Mouse (Mus musculus) limb, embryonic 15.5 days (tissue): Measurements from ENCODE around the gene Evi2a. TPM values are rescaled to one million over a fixed set of nuclear protein-coding genes. Genes with fewer than 3 reads are reported as not detected.

ENCODE experiments used
- ATAC-seq: fragments of 200-750 bp; cut with Nextera tagmentation; 2 replicates; pipeline ENCODE4 v1.8.0; 2017; ENCODE audit warnings: low read depth, moderate TSS enrichment; ENCODE audit not compliant: insufficient number of reproducible peaks, low FRiP score, low TSS enrichment
- H3K27ac ChIP-seq: fragments of 300-500 bp; sonication (generic); 2 replicates; pipeline ENCODE4 v1.5.1; 2015; ENCODE audit warnings: moderate library complexity, mild to moderate bottlenecking, inconsistent platforms
- H3K27me3 ChIP-seq: fragments of 300-500 bp; sonication (generic); 2 replicates; pipeline ENCODE4 v1.6.1; 2015; ENCODE audit warnings: inconsistent platforms
- H3K36me3 ChIP-seq: fragments of 300-500 bp; sonication (generic); 2 replicates; pipeline ENCODE4 v1.6.1; 2015; ENCODE audit warnings: inconsistent platforms
- H3K4me1 ChIP-seq: fragments of 300-500 bp; sonication (generic); 2 replicates; pipeline ENCODE4 v1.6.1; 2015; ENCODE audit warnings: inconsistent platforms
- H3K4me2 ChIP-seq: fragments of 300-500 bp; sonication (generic); 2 replicates; pipeline ENCODE4 v1.6.1; 2015; ENCODE audit warnings: mild to moderate bottlenecking, inconsistent platforms
- H3K4me3 ChIP-seq: fragments of 300-500 bp; sonication (generic); 2 replicates; pipeline ENCODE4 v1.5.1; 2015; ENCODE audit warnings: mild to moderate bottlenecking, inconsistent platforms
- H3K9ac ChIP-seq: fragments of 300-500 bp; sonication (generic); 2 replicates; pipeline ENCODE4 v1.6.1; 2015; ENCODE audit warnings: inconsistent platforms
- H3K9me3 ChIP-seq: fragments of 300-500 bp; sonication (generic); 2 replicates; pipeline ENCODE4 v1.6.1; 2016; ENCODE audit warnings: inconsistent platforms
- WGBS: fragments of 180-500 bp; shearing (Covaris S2); methylation state at CpG from one replicate; pipeline ENCODE4 v1.1.7; 2015; 5-methylcytosine and 5-hydroxymethylcytosine counted together
- polyA plus RNA-seq: library from polyadenylated mRNA; unstranded; fragments of >200 nt; fragmentation: Nextera tagmentation; extraction: Ambion mirVana; gene quantifications from 2 replicates; pipeline ENCODE4 v1.2.1, GENCODE M21; 2015

Evi2a gene
- polyA plus RNA-seq, 1 experiment from 2014 or later: 6.4 TPM

GRCm38 (mm10) chr11:79522944-79523343 is 7.5 kb downstream of the Evi2a start:
- no peak for ATAC-seq
- no peak overlapping the region for H3K4me3 ChIP-seq

GRCm38 (mm10) chr11:79521930-79522329 is 8.5 kb downstream of the Evi2a start:
- Histone ChIP-seq H3K9ac (no peak overlapping the region), H3K36me3 (no peaks in the 10 kb centered on the region), H3K27me3 (no peaks in the 10 kb centered on the region), H3K9me3 (no peaks in the 10 kb centered on the region), H3K27ac (no peak overlapping the region), H3K4me2 (no peak overlapping the region), H3K4me3 (no peak overlapping the region), H3K4me1 (no peaks in the 10 kb centered on the region)
- no peak for ATAC-seq

More at GRCm38 (mm10) chr11:79522944-79523343, 7.5 kb downstream of the Evi2a start:
- H3K36me3 ChIP-seq: no peaks in the 10 kb centered on the region
- no peak overlapping the region for H3K9ac ChIP-seq
- no peaks in the 10 kb centered on the region for H3K9me3 ChIP-seq
- H3K4me1 ChIP-seq: no peaks in the 10 kb centered on the region
- WGBS: 82% methylated on average over 1 of the region's 1 CpGs
- H3K4me2 ChIP-seq: no peak overlapping the region
- no peak overlapping the region for H3K27ac ChIP-seq
- no peaks in the 10 kb centered on the region for H3K27me3 ChIP-seq

DNA sequence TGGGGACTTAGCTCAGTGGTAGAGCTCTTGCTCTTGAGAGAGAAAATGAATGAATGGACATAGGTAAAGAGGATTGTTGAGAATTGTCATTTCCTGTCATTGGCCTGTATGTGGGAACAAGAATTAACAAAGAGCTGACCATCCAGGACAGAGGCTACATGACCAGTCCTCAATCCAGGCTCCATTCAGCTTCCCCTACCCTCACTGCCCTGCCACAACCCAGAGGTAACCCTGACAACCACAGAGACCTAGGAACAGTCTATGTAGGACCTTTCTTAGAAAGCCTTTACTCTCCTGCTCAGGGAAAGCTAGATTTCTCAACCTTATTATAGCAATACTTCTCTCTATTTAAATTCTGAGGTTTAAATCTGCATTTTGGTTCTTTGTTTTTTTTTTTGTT is 9.6 kb downstream of the Evi2a start:
- H3K36me3 ChIP-seq: no peaks in the 10 kb centered on the region
- no peak overlapping the region for H3K27ac ChIP-seq
- H3K4me3 ChIP-seq: no peak overlapping the region
- no peaks in the 10 kb centered on the region for H3K27me3 ChIP-seq
- no peaks in the 10 kb centered on the region for H3K4me1 ChIP-seq
- no peaks in the 10 kb centered on the region for H3K9me3 ChIP-seq
- no peak for ATAC-seq
- no peak overlapping the region for H3K9ac ChIP-seq
- H3K4me2 ChIP-seq: no peak overlapping the region

DNA sequence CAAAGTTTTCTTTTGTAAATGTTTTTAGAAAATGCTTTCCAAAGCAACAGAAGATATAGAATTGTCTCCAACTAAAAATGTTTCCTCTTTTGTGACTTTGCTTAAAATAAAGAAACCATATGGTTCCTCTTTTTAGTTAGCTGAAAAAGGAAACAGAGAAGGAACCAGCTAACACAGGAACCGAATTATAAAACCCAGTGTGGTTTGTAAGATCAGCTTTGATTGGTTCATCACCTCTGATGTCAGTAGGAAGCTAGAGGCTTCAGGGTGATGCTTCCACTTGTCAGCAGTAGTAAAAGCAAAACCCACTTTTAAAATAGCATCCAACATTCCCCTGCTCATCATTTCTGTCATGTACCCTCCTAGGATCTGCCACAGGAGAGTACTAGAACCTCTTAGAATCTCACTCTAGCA is 10.5 kb downstream of the Evi2a start:
- ATAC-seq: no peak
- H3K4me1 ChIP-seq: peaks cover 3% of the 10 kb centered on the region; the same call in 1 of the 2 replicates

GRCm38 (mm10) chr11:79519299-79519698 is 11.1 kb downstream of the Evi2a start:
- no peaks in the 10 kb centered on the region for H3K36me3 ChIP-seq
- H3K4me3 ChIP-seq: no peak overlapping the region
- no peaks in the 10 kb centered on the region for H3K9me3 ChIP-seq
- H3K27me3 ChIP-seq: no peaks in the 10 kb centered on the region
- peaks cover 3% of the 10 kb centered on the region; the same call in 1 of the 2 replicates for H3K4me1 ChIP-seq
- no peak overlapping the region for H3K4me2 ChIP-seq
- ATAC-seq: no peak
- H3K27ac ChIP-seq: no peak overlapping the region
- H3K9ac ChIP-seq: no peak overlapping the region
- WGBS: 86% methylated on average over 6 of the region's 6 CpGs

More for the DNA sequence above, 10.5 kb downstream of the Evi2a start:
- Histone ChIP-seq H3K4me3 (no peak overlapping the region), H3K4me2 (no peak overlapping the region), H3K27ac (no peak overlapping the region), H3K9me3 (no peaks in the 10 kb centered on the region), H3K27me3 (no peaks in the 10 kb centered on the region), H3K36me3 (no peaks in the 10 kb centered on the region), H3K9ac (no peak overlapping the region)
- 62% methylated on average over 1 of the region's 1 CpGs for WGBS

DNA sequence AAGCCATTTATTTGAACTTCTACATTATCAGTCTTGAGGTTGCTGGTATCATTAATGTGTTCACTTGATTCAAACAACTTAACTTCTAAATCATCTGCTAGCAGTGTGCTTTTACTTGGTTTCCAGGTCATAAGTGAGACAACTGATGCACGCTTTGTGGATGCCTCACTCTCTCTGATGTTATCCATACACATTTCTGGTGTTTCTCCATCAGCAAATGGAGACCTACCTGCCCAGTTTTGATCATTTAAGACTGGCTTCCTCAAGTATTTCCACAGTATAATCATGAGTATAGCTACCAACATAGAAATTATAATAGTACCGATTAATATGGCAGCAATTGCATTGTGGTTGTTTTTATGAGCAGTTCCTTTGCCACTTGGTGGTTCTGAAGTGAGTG is 14.6 kb downstream of the Evi2a start:
- H3K4me1 ChIP-seq: peaks cover 3% of the 10 kb centered on the region; the same call in 1 of the 2 replicates
- no peaks in the 10 kb centered on the region for H3K9me3 ChIP-seq
- no peak for ATAC-seq
- H3K27ac ChIP-seq: no peak overlapping the region
- no peak overlapping the region for H3K4me3 ChIP-seq
- no peaks in the 10 kb centered on the region for H3K27me3 ChIP-seq
- WGBS: 89% methylated on average over 2 of the region's 2 CpGs
- no peaks in the 10 kb centered on the region for H3K36me3 ChIP-seq
- no peak overlapping the region for H3K9ac ChIP-seq
- no peak overlapping the region for H3K4me2 ChIP-seq

GRCm38 (mm10) chr11:79515331-79515730 is 15.1 kb downstream of the Evi2a start:
- H3K4me1 ChIP-seq: peaks cover 3% of the 10 kb centered on the region; the same call in 1 of the 2 replicates
- WGBS: 67% methylated on average over 6 of the region's 6 CpGs
- no peak for ATAC-seq

DNA sequence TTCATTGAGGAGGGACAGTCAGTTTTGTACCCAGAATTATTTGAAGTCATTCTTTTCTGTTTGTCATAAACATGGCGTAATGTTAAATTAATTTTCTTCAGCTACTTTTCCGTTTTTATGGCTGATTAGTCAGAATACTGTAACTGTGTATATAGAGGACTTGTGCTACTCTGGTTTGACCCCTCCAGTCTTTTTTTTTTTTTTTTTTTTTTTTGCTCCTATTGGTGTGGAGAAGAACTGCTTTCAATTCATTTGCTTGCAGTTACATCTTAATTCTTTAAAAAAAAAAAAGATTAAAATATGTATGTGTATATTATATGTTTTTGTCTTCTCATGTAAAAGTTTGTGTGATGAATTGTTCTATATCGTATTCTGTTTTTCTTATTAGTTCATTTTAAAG is 18.4 kb downstream of the Evi2a start:
- WGBS: 92% methylated on average over 3 of the region's 3 CpGs
- ATAC-seq: no peak
- no peak overlapping the region for H3K9ac ChIP-seq
- H3K27me3 ChIP-seq: no peaks in the 10 kb centered on the region
- H3K4me2 ChIP-seq: no peak overlapping the region
- no peak overlapping the region for H3K4me3 ChIP-seq
- no peaks in the 10 kb centered on the region for H3K9me3 ChIP-seq
- H3K36me3 ChIP-seq: no peaks in the 10 kb centered on the region
- peaks cover 3% of the 10 kb centered on the region; the same call in 1 of the 2 replicates for H3K4me1 ChIP-seq
- H3K27ac ChIP-seq: no peak overlapping the region

More at GRCm38 (mm10) chr11:79515331-79515730, 15.1 kb downstream of the Evi2a start:
- H3K4me3 ChIP-seq: no peak overlapping the region
- no peaks in the 10 kb centered on the region for H3K27me3 ChIP-seq
- H3K9me3 ChIP-seq: no peaks in the 10 kb centered on the region
- no peak overlapping the region for H3K27ac ChIP-seq
- no peak overlapping the region for H3K4me2 ChIP-seq
- no peaks in the 10 kb centered on the region for H3K36me3 ChIP-seq
- H3K9ac ChIP-seq: no peak overlapping the region

- 84% methylated on average over 7 of the region's 7 CpGs for WGBS
- Histone ChIP-seq H3K27ac (no peak overlapping the region), H3K27me3 (no peaks in the 10 kb centered on the region), H3K36me3 (no peaks in the 10 kb centered on the region), H3K4me3 (no peak overlapping the region), H3K4me1 (no peaks in the 10 kb centered on the region), H3K4me2 (no peak overlapping the region), H3K9ac (no peak overlapping the region), H3K9me3 (no peaks in the 10 kb centered on the region)
- no peak for ATAC-seq
Observed at GRCm38 (mm10) chr11:79504506-79504905, 25.9 kb downstream of the Evi2a start.

DNA sequence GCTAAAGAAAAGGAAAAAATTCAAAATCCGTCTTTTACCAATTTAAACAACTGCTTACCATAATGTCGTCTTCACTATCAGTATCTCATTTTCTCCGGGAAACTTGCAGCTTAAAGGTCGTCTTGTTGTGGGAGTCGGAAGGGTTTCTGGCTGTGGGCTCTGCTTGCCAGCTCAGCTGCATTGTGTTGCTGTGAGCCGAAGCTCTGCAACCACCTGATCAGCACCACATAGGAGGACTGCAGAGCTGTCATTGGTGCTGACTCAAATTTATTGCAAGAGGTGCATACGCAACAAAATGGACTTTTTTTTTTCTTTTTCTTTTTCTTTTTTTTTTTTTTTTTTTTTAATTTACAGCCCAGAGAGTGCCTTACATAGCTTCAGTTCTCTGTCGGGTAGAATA is 26.6 kb downstream of the Evi2a start, which contains the start of gene Omg:
Gene Omg, minus strand, starts transcription at position 240 of the 400 bp plus-strand sequence.
- Histone ChIP-seq H3K4me3 (no peak within 1 kb of the TSS), H3K9me3 (no peaks in the 10 kb centered on the region), H3K27ac (no peak within 1 kb of the TSS), H3K9ac (no peak within 1 kb of the TSS), H3K4me1 (no peaks in the 10 kb centered on the region), H3K27me3 (no peaks in the 10 kb centered on the region), H3K4me2 (no peak within 1 kb of the TSS), H3K36me3 (no peaks in the 10 kb centered on the region)
- 53% methylated on average over 8 of the region's 8 CpGs for WGBS
- ATAC-seq: no peak

DNA sequence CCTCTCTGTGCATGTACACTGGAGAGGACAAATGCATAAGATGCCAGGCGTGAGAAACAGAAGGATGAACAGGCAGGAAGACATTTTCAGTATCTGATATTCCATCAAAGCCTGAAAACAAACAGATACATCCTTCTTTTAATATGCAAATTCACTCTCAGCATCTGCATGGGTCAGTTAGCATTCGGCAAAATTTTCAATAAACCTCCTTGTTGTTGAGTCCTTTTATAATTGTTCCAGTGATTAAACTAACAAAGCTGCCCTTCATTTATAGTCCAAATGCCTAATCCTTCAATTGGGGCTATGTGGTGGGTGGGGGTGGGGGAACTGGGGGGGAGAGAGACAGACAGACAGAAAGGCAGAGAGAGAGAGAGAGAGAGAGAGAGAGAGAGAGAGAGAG is 27.5 kb downstream of the Evi2a start:
- 70% methylated on average over 2 of the region's 2 CpGs for WGBS
- H3K4me3 ChIP-seq: no peak overlapping the region

DNA sequence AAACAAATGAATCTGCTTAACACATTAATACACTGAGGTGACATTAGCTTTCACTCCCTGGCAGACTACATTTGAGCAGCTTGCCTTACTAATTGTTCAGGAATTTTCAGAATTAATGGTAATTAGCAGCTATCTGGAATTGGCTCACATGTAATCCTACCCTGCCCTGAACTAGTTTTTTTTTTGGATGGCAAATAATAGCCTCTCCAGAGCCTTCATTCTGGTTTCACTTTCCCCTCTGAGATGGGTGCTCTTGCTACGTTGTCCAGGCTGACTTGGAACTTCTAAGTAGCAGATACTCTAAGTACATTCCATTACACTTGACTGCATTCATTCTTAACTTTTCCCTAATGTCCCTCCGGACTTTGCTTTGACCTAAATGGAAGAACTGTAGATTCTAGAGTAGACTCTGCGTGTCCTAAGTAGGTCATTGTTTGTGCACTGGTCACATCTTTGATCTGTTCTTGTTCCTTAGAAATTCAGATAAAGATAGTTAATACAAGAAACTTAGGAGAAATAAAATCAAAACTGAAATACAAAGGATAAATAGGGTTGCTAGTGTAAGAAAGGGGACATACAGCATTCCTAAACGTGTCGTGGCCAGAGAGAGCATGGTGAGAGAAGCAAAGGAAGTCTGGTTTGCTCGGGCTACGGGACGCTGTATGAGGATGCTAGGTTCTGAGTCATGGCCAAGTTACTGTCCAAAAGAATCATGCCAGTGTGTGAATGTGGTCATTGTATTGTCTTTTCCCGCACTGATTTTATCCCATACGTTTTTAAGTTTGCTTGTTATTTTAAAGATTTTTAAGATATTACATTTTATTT is 35.2 kb downstream of the Evi2a start:
- no peaks in the 10 kb centered on the region for H3K4me1 ChIP-seq
- no peak overlapping the region for H3K27ac ChIP-seq
- H3K9ac ChIP-seq: no peak overlapping the region
- H3K9me3 ChIP-seq: no peaks in the 10 kb centered on the region
- no peaks in the 10 kb centered on the region for H3K27me3 ChIP-seq
- H3K4me2 ChIP-seq: no peak overlapping the region
- H3K36me3 ChIP-seq: peaks cover 4% of the 10 kb centered on the region; the same call in 1 of the 2 replicates
- WGBS: 80% methylated on average over 10 of the region's 10 CpGs
- H3K4me3 ChIP-seq: no peak overlapping the region
- ATAC-seq: no peak

More for the DNA sequence above, 27.5 kb downstream of the Evi2a start:
- Histone ChIP-seq H3K27me3 (no peaks in the 10 kb centered on the region), H3K4me2 (no peak overlapping the region), H3K9me3 (no peaks in the 10 kb centered on the region), H3K27ac (no peak overlapping the region), H3K4me1 (no peaks in the 10 kb centered on the region), H3K36me3 (no peaks in the 10 kb centered on the region), H3K9ac (no peak overlapping the region)
- ATAC-seq: no peak
